Mouse (Mus musculus) kidney, postnatal 25 days (tissue): ENCODE data around the gene Cpxm1.
"Not testable (repeated sequence)": the region's sequence is repeated elsewhere in the genome, so short reads cannot be mapped to it uniquely, and the experiment has no call there.

Experiments used
- DNase-seq, 2 experiments: peaks; one replicate each; pipeline ENCODE4 v3.0.0; 2021; ENCODE audit warnings: mixed read lengths in 2 of 2

Cpxm1 gene

DNA sequence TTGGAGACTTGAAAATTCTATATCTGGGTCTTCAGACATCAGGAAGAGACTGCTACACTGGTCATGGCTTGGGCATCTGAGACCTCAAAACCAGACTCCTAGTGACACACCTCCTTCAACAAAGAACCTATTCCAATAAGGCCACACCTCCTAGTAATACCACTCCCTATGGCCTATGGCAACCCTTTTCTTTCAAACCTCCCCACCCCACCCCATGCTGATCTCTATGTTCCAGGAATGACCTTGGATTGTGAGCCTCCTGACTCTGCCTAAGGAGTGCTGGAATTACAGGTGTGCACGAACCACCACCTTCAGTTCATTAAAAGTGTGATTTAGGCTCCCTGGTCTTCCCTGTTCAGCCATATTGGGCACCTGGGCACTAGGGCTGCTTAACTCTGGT, 2.7 kb upstream of the Cpxm1 start:
- no peak for DNase-seq

- no peak for DNase-seq
These were observed 717 bp upstream of the Cpxm1 start for GRCm38 (mm10) chr2:130398091-130398490.

- DNase-seq: no peak
These were observed 1.7 kb downstream of the Cpxm1 start for GRCm38 (mm10) chr2:130395696-130396095.

DNA sequence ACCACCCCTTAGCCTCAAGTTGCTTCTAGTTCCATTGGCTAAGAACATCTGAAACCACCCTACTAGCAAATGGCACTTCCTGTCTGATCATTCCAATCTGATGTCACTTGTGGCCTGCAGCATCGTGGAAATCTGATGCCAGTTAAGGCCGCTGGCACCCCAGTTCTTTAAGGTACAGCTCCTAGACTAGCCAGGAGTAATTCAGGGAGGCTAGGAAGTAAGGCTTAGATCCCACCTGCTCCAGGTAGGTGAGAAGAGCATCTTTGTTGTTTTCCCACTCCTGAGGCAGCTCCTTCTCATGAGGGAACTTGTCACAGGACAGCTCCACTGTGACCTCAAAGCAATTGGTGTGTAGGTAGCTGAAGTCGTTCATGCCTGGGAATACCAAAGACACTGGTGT, 4.5 kb downstream of the Cpxm1 start:
- DNase-seq: no peak

GRCm38 (mm10) chr2:130390993-130391625, 6.3 kb downstream of the Cpxm1 start:
- DNase-seq: no peak

DNA sequence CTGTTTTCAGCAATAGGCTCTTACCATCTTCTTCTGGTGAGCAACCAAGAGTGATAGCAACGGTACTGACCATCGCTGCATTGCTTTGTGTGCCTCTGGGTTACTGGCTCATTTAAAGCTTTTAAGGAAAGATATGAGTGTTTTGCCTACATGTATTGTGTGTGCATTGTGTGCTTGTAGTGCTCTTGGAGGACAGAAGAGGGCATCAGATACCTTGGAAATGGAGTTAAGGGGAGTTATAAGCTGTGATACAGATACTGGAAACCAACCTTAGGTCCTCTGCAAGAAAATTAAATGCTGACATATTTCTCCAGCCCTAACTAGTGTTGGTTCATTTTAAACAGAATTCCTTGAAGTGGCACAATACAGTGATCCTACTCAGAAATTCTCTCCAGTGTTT, 8.6 kb downstream of the Cpxm1 start:
- DNase-seq: no peak

GRCm38 (mm10) chr2:130386212-130386611, 11.2 kb downstream of the Cpxm1 start:
- no peak for DNase-seq

- DNase-seq: no peak
These were observed 13.5 kb downstream of the Cpxm1 start for GRCm38 (mm10) chr2:130383895-130384294.

DNA sequence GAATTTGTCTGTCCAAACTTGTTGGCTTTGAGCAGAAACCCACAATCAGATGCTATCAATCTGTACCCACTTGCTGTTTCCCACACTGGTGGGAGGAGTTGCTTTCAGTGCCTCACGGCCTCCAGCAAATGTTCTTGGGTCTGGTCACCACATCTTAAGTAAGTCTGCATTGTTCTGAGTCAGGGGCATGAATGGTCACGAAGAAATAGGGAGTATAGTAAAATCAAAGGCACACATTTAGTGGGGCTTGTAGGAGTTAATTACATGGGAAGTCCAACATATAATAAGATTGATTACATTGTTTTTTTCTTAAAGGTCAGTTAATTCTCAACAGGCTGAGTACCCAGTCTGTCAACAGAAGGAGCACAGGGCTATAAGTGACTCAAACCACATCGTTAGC, 14.2 kb downstream of the Cpxm1 start:
- no peak for DNase-seq

DNA sequence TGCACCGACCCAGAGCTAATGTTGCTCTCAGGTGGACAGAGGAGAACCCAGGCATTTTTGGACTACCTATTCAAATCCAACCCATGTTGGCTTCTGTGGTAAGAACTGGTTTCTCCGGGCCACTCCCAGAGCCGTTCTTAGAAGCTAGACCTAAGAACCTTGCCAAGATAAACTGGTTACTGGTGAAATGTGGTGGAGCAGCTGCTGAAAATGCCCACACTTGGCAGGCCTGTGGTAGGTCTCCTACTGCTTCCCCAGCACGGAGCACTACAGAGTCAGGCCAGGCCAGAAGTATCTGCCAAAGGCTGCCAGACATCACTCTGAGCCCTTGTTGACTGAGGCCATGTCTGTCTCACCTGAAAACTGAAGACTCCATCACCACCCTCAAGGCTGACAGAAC, 22.4 kb downstream of the Cpxm1 start:
- DNase-seq: no peak

- DNase-seq: not testable (repeated sequence)
These were observed 24.3 kb downstream of the Cpxm1 start for GRCm38 (mm10) chr2:130373026-130373425.

DNA sequence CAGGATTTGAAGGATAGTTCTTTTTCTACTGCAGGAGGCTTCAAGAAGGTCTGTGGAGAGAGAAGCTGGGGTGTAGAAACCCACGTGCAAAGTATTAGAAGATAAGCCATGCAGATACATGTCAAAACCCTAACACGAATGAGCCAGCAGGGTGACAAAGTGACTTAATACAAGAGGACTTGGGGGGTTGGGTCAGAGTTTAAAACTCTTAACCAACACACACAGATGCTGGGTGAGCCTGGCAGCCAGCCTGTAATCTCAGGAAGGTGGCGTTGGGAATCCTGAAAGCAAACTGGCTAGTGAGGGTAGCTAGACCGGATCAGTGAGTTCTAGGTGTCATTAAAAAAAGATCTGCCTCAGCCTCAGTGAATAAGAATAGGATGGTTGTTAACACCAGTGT, 30.0 kb downstream of the Cpxm1 start:
- no peak for DNase-seq

GRCm38 (mm10) chr2:130365211-130366094, 31.9 kb downstream of the Cpxm1 start:
- peak in 1 of 2 experiments; percentile 38 for DNase-seq

GRCm38 (mm10) chr2:130362511-130363026, 34.8 kb downstream of the Cpxm1 start:
- peak; percentile 62 for DNase-seq

DNA sequence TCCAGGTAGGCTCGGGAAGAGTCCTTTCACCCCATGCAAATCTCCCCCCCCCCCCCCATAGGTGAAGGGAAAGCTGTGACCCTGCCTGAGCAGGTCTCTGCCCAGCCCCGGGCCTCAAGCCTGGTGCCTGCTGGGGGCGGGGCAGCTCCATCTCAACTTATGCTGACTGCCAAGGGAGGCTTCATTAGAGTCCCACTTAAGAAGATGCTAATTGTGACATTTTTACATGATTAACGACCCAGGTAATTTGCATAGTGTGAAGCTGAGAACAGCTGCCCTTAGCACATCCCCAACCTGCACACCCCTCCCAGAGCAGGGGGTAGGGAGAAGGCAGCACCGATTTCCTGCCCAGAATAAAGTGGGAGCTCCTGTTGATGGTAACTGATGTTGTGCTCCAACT, 38.5 kb downstream of the Cpxm1 start:
- DNase-seq: no peak

GRCm38 (mm10) chr2:130357551-130357950, 39.8 kb downstream of the Cpxm1 start:
- no peak for DNase-seq

- no peak for DNase-seq
These were observed 43.5 kb downstream of the Cpxm1 start for GRCm38 (mm10) chr2:130353889-130354288.

DNA sequence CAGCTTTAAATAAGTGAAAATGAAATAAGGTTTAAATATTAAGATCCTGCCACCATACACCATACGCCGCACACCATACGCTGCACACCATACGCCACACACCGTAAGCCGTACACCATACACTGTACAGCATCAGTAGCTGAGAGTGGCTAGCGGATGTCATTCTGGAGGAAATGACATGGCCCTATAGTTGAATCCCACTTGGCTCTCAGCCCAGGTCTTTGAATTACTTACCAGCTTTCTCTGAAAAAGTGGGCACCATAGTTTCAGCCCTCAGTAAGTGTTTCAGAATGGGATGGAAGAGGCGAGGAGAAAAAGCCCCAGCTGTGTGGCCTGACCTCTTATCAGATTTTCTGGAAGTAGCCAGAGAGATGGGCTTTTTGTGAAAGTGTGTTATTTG, 44.0 kb downstream of the Cpxm1 start:
- no peak for DNase-seq

DNA sequence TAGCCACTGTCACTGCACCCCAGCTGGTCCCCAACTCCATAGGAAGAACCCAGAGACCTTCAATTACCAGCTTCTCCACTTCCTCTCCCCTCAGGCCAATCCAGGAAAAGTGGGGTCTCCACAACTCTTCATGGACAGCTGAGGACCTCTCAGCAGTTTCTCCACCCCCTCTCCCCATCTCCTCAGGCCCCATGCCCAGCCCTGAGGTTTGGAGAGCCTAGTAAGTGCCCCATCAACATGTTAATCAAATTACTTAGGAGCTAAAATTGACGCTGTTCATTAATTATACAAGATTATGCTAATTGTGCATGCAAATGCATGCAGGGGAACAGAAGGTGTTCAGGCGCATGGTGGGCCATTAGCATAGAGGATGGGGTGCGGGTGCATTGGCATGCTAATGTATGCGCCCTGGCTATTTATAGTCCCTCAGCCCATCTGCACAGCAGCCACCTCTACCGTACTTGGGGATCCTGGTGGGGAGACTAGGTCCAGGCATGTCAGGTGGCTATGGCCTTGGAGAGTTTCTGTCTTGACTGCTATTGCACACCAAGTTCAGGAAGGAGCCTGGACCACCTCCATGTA, 45.5 kb downstream of the Cpxm1 start:
- no peak for DNase-seq

DNA sequence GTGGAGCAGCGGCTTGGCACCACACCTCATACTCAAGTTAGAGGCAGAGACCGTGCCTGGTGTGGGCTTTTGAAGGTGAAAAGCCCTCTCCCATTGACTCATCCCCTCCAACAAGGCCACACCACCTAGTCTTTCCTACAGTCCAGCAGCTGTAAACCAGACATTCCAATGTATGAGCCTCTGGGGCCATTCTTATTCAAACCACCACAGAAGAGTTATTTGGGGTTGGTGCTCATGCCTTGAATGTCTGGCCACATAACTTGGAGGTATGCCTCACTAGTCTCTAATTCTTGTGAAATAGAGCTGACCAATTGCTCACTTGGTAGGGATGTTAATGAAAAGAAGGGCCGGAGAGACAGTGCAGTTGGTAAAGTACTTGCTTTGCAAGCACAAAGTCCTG, 47.0 kb downstream of the Cpxm1 start:
- no peak for DNase-seq

DNA sequence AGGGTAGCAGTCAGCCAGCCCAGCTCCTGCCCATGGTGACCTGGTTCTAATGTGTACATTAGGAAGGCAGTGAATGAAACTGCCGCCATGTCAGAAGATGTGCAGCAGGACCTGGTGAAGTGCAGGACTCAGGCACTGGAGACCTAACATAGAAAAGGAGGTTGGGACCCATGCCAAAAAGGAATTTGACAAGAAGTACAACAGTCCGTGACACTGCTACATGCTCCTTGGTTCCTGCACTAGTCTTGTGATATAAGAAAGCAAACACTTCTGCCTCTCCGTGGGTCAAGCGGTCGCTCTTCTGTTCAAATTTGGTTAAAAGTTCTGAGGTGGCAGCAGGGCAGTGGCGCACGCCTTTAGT, 56.2 kb downstream of the Cpxm1 start:
- DNase-seq: no peak
